Mouse (Mus musculus) embryonic fibroblast, embryonic 13.5 days (primary cell): ENCODE results near the gene Ncoa1. TPM values are rescaled to one million over a fixed set of nuclear protein-coding genes. Genes with fewer than 3 reads are reported as not detected.

Experiments
- H3K27ac ChIP-seq: 2 replicates; pipeline ENCODE4 v1.5.1; 2012; ENCODE audit warnings: low read length, control low read depth, inconsistent platforms; ENCODE audit not compliant: insufficient read depth
- H3K4me1 ChIP-seq: 2 replicates; pipeline ENCODE4 v1.6.1; 2011; ENCODE audit warnings: low read length; ENCODE audit not compliant: control insufficient read depth, insufficient read depth
- H3K4me3 ChIP-seq: 2 replicates; pipeline ENCODE4 v1.5.1; 2011; ENCODE audit warnings: mild to moderate bottlenecking, control low read depth, low read length; ENCODE audit not compliant: insufficient read depth
- CTCF ChIP-seq: IDR thresholded peaks from 2 replicates; pipeline ENCODE4 v1.5.1; 2011; ENCODE audit warnings: mild to moderate bottlenecking, control low read depth, low read length, moderate library complexity, borderline replicate concordance; ENCODE audit not compliant: insufficient read depth
- POLR2A ChIP-seq: IDR thresholded peaks from 2 replicates; pipeline ENCODE4 v1.6.1; 2011; ENCODE audit warnings: low read depth, mild to moderate bottlenecking, control low read depth, low read length, moderate library complexity
- polyA plus RNA-seq: library from polyadenylated mRNA; stranded (reverse); fragments of >200 nt; gene quantifications from 2 replicates; pipeline ENCODE4 v1.2.4, GENCODE M21; 2011; ENCODE audit warnings: low read depth; ENCODE audit not compliant: missing spikeins, insufficient read length

The Ncoa1 gene
- polyA plus RNA-seq, result 15.3 and 24.6 TPM in 2 replicates

GRCm38 (mm10) chr12:4476832-4477671, at the start of gene Ncoa1:
Ncoa1 (minus strand) TSS chr12:4477182.
- Histone ChIP-seq H3K27ac (0 out of 2 replicates have a peak within 1 kb of the TSS, but pooled peaks have one; percentile 9), H3K4me1 (peaks cover 4% of the 10 kb centered on the region; the same call in 1 of the 2 replicates), H3K4me3 (peak within 1 kb of the TSS; percentile 72)
- TF ChIP-seq POLR2A (peak; percentile 79), CTCF (no peak)

- Histone ChIP-seq H3K27ac (no peak overlapping the region), H3K4me1 (no peaks in the 10 kb centered on the region), H3K4me3 (no peak overlapping the region)
- TF ChIP-seq CTCF (no peak), POLR2A (no peak)
Observed at GRCm38 (mm10) chr12:4524546-4524945, 47.6 kb upstream of the Ncoa1 start.

DNA sequence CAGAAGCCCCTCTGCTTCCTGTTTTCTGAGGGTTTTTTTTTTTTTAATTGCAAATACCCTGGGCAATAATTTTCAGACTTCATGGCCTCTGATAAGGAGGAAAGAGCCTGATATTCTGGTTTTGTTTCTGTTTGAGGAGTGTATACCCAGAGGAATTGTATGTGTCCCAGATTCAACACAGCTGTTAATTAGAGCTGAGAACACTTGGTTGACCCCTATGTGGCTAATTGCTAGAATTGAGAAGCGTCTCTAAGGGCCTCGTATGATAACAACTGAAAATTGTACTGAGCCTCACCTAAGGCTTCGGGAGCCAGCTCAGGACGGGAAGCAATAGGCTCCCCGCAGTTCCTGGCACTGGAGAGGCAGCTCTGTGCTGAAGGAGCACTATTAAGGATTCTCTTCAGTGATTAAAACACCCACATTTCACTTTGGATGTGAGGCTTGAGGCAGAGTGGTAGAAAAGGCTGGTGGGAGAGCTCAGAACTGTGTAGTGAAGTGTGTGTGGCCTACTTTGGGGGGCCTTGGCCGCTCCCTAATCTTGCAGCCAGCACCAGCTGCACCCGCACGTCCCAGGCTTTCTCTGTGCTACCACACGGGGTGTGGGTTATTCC, 46.8 kb upstream of the Ncoa1 start:
- no peaks in the 10 kb centered on the region for H3K4me1 ChIP-seq
- TF ChIP-seq POLR2A (no peak), CTCF (no peak)
- H3K27ac ChIP-seq, result no peak overlapping the region
- H3K4me3 ChIP-seq, result no peak overlapping the region

DNA sequence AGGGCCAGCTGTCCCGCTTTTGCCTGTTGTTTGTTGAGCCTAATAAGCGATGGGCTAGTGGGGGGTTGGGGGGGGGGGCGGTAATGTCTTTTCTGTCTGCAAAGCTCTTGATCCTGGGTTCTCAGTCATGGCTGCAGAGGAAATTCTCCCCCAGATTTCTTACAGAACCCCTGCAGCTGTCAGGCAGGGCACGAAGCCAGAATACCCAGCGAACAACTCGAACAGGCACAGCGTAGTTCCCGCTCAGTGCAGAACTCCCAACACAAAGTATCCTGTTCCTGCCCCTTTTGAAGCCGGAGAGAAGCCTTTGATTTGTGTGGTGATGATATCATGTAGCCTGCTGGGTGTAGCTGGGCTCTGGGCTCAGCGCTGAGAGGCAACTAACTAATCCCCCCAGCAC, 46.2 kb upstream of the Ncoa1 start:
- Histone ChIP-seq H3K4me3 (no peak overlapping the region), H3K27ac (no peak overlapping the region), H3K4me1 (no peaks in the 10 kb centered on the region)
- TF ChIP-seq POLR2A (no peak), CTCF (no peak)

- H3K4me1 ChIP-seq, result no peaks in the 10 kb centered on the region
- no peak for TF ChIP-seq CTCF
- TF ChIP-seq POLR2A, result no peak
- no peak overlapping the region for H3K4me3 ChIP-seq
- no peak overlapping the region for H3K27ac ChIP-seq
Observed at GRCm38 (mm10) chr12:4518957-4519356, 42.0 kb upstream of the Ncoa1 start.

GRCm38 (mm10) chr12:4509591-4510061, 32.6 kb upstream of the Ncoa1 start:
- Histone ChIP-seq H3K4me3 (no peak overlapping the region), H3K4me1 (peaks cover 4% of the 10 kb centered on the region), H3K27ac (peak overlapping the region; percentile 22; the same call in 1 of the 2 replicates)
- TF ChIP-seq POLR2A (no peak), CTCF (no peak)

DNA sequence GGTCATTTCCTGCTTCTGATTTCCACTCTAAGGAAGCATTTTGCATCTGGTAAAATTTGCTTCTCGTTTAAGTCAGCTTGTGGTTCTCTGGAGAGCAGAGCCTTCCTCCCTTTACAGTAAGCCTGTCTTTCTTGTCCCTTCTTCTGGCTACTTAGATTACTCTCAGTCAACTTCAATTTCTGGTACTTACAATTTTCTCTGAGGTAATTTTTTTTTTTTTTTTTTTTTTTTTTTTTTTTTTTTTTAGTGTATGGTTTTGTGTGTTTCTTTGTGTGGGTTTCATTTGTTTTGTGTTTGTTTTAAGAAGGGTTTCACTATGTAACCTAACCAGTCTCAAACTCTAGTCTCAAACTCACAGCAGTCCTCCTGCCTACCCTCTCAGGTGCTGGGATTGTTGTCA, 31.2 kb upstream of the Ncoa1 start:
- Histone ChIP-seq H3K4me1 (peaks cover 4% of the 10 kb centered on the region), H3K27ac (no peak overlapping the region), H3K4me3 (no peak overlapping the region)
- no peak for TF ChIP-seq CTCF
- TF ChIP-seq POLR2A, result no peak

DNA sequence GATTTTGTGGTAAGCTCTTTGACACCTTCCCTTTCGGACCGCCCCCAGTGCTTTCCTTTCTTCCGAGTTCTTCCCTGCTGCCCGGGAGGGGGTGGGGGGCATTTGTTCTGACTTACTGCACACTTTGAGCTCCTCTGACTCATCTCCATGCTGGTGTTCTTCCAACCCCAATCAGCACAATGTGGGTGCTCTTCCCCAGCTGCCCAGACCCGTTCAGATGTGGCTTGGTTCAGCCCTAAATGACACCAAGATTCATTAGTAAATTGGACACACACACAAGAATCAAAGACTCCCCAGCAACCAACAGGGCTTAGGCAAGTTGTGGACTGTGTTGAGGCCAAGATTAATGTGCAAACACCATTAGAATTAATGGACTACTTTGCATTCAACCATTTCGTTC, 30.5 kb upstream of the Ncoa1 start:
- H3K27ac ChIP-seq, result no peak overlapping the region
- TF ChIP-seq CTCF (no peak), POLR2A (no peak)

DNA sequence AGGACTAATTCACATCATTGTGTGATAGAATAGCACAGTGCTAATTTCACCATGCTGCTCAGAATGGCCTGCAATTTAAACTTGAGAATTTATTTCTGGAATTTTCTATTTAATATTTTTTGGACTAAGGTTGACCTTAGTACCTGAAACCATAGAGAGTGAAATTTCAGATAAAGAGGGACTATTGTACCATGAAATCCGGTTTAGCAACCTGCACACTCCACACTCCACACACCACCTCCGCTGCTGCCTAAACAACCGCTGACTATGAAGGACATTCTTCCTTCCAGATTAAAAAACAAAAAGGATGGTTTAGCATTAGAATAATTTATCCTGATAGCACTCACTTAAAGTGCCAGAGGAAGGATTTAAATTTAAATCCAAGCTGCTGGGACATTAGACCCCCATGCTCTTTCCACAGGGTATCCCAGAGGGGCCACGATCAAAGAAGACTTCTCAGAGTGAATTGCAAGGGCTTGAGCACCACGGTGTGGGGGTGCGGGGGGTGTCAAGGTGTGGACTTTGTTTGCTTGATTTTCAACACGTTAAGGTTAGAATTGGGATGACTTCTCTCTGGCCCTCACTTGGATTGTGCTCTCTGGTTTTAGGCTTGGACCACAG, 29.9 kb upstream of the Ncoa1 start:
- H3K4me1 ChIP-seq, result peaks cover 4% of the 10 kb centered on the region
- no peak overlapping the region for H3K27ac ChIP-seq
- no peak overlapping the region for H3K4me3 ChIP-seq
- no peak for TF ChIP-seq POLR2A
- no peak for TF ChIP-seq CTCF

More for the DNA sequence above, 30.5 kb upstream of the Ncoa1 start:
- Histone ChIP-seq H3K4me3 (no peak overlapping the region), H3K4me1 (peaks cover 4% of the 10 kb centered on the region)

DNA sequence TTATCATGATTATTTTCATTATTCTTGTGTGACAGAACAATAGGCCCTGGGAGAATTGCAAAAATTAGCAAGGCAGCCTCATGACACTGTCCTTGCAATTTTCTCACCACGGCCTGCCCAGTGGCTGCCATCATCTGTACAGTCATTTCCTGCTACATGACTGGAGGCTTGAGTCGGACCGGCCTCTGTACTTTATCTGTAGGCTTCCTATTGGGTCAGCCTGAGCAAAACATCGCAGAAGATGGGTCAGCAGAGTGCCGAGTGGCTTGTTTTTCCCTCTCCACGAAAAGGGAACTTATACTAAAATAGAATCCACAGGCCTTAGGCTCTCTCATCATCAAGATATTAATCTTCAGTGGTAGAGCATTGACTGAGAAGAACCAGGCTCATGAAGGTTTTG, 28.3 kb upstream of the Ncoa1 start:
- Histone ChIP-seq H3K4me1 (peaks cover 4% of the 10 kb centered on the region), H3K27ac (no peak overlapping the region), H3K4me3 (no peak overlapping the region)
- TF ChIP-seq POLR2A, result no peak
